Mouse (Mus musculus): Measurements from ENCODE around the gene Ppp1r18. TPM values are rescaled to one million over a fixed set of nuclear protein-coding genes. Genes with fewer than 3 reads are reported as not detected.

Gene Ppp1r18
- polyA plus RNA-seq, 1 experiment from 2014 or later: 23.2 TPM

- no peaks in the 10 kb centered on the region for H3K27me3 ChIP-seq
- 2% methylated on average over 21 of the region's 21 CpGs for WGBS
- peak; percentile 82 for ATAC-seq (replicated peaks; ENCODE audit: low FRiP score)
- H3K4me3 ChIP-seq (replicated peaks): peak overlapping the region; percentile 12
- H3K36me3 ChIP-seq: peaks cover 83% of the 10 kb centered on the region
- H3K9me3 ChIP-seq (replicated peaks): no peaks in the 10 kb centered on the region
- H3K27ac ChIP-seq: peak overlapping the region; percentile 68
- peak overlapping the region; percentile 45 for H3K4me2 ChIP-seq
- peak overlapping the region; percentile 26; the same call in 1 of the 2 replicates for H3K9ac ChIP-seq
- H3K4me1 ChIP-seq: peaks cover 30% of the 10 kb centered on the region
Measured at GRCm38 (mm10) chr17:35829737-35830136, 35.7 kb upstream of the Ppp1r18 start.

GRCm38 (mm10) chr17:35832400-35833238 lies 32.8 kb upstream of the Ppp1r18 start:
- H3K4me3 ChIP-seq (replicated peaks): no peak overlapping the region
- H3K4me2 ChIP-seq: no peak overlapping the region
- H3K9me3 ChIP-seq (replicated peaks): no peaks in the 10 kb centered on the region
- 59% methylated on average over 8 of the region's 8 CpGs for WGBS
- peaks cover 76% of the 10 kb centered on the region for H3K36me3 ChIP-seq
- H3K27ac ChIP-seq: no peak overlapping the region
- H3K9ac ChIP-seq: no peak overlapping the region
- no peak for ATAC-seq (replicated peaks; ENCODE audit: low FRiP score)
- peaks cover 43% of the 10 kb centered on the region for H3K4me1 ChIP-seq
- H3K27me3 ChIP-seq: no peaks in the 10 kb centered on the region

- no peak overlapping the region for H3K9ac ChIP-seq
- H3K4me2 ChIP-seq: no peak overlapping the region
- no peak for ATAC-seq (replicated peaks; ENCODE audit: low FRiP score)
- no peaks in the 10 kb centered on the region for H3K27me3 ChIP-seq
- H3K27ac ChIP-seq: 0 out of 2 replicates have a peak overlapping the region, but pooled peaks have one; percentile 27
- peaks cover 43% of the 10 kb centered on the region for H3K4me1 ChIP-seq
- 30% methylated on average over 5 of the region's 5 CpGs for WGBS
- H3K4me3 ChIP-seq (replicated peaks): no peak overlapping the region; the same call in 1 of the 2 replicates
- no peaks in the 10 kb centered on the region for H3K9me3 ChIP-seq (replicated peaks)
- H3K36me3 ChIP-seq: peaks cover 70% of the 10 kb centered on the region
Measured at GRCm38 (mm10) chr17:35833239-35833751, 32.1 kb upstream of the Ppp1r18 start.

- Histone ChIP-seq H3K4me3 (replicated peaks) (peak overlapping the region; percentile 82), H3K27me3 (no peaks in the 10 kb centered on the region), H3K9me3 (replicated peaks) (no peaks in the 10 kb centered on the region), H3K27ac (0 out of 2 replicates have a peak overlapping the region, but pooled peaks have one; percentile 27), H3K36me3 (peaks cover 66% of the 10 kb centered on the region), H3K4me1 (peaks cover 43% of the 10 kb centered on the region), H3K9ac (0 out of 2 replicates have a peak overlapping the region, but pooled peaks have one; percentile 2), H3K4me2 (peak overlapping the region; percentile 62)
- 59% methylated on average over 5 of the region's 5 CpGs for WGBS
- ATAC-seq (replicated peaks; ENCODE audit: low FRiP score): no peak
Measured at GRCm38 (mm10) chr17:35833894-35834293, 31.5 kb upstream of the Ppp1r18 start.

- peaks cover 64% of the 10 kb centered on the region for H3K36me3 ChIP-seq
- peak overlapping the region; percentile 98; the same call in 1 of the 2 replicates for H3K27ac ChIP-seq
- peak overlapping the region; percentile 86; the same call in 1 of the 2 replicates for H3K9ac ChIP-seq
Measured at GRCm38 (mm10) chr17:35834696-35835422, 30.5 kb upstream of the Ppp1r18 start.

GRCm38 (mm10) chr17:35835424-35836140 lies 29.8 kb upstream of the Ppp1r18 start:
- Histone ChIP-seq H3K36me3 (peaks cover 61% of the 10 kb centered on the region), H3K27ac (peak overlapping the region; percentile 98), H3K9ac (peak overlapping the region; percentile 86), H3K27me3 (no peaks in the 10 kb centered on the region), H3K4me1 (peaks cover 42% of the 10 kb centered on the region), H3K9me3 (replicated peaks) (no peaks in the 10 kb centered on the region), H3K4me3 (replicated peaks) (peak overlapping the region; percentile 82), H3K4me2 (peak overlapping the region; percentile 62)
- WGBS: 69% methylated on average over 26 of the region's 26 CpGs
- ATAC-seq (replicated peaks; ENCODE audit: low FRiP score): no peak

More at GRCm38 (mm10) chr17:35834696-35835422, 30.5 kb upstream of the Ppp1r18 start:
- Histone ChIP-seq H3K9me3 (replicated peaks) (no peaks in the 10 kb centered on the region), H3K4me2 (peak overlapping the region; percentile 62), H3K27me3 (no peaks in the 10 kb centered on the region), H3K4me1 (peaks cover 48% of the 10 kb centered on the region), H3K4me3 (replicated peaks) (peak overlapping the region; percentile 82)
- 65% methylated on average over 26 of the region's 26 CpGs for WGBS
- no peak for ATAC-seq (replicated peaks; ENCODE audit: low FRiP score)

- Histone ChIP-seq H3K4me2 (peak overlapping the region; percentile 62), H3K27me3 (no peaks in the 10 kb centered on the region), H3K4me1 (peaks cover 42% of the 10 kb centered on the region), H3K9me3 (replicated peaks) (no peaks in the 10 kb centered on the region), H3K9ac (peak overlapping the region; percentile 86), H3K36me3 (peaks cover 53% of the 10 kb centered on the region), H3K27ac (peak overlapping the region; percentile 98), H3K4me3 (replicated peaks) (peak overlapping the region; percentile 82)
- 7% methylated on average over 24 of the region's 24 CpGs for WGBS
- ATAC-seq (replicated peaks; ENCODE audit: low FRiP score): no peak
Measured at GRCm38 (mm10) chr17:35836178-35836965, 29.0 kb upstream of the Ppp1r18 start.

GRCm38 (mm10) chr17:35836991-35837422 lies 28.4 kb upstream of the Ppp1r18 start:
- peak overlapping the region; percentile 82 for H3K4me3 ChIP-seq (replicated peaks)
- ATAC-seq (replicated peaks; ENCODE audit: low FRiP score): peak; percentile 27

GRCm38 (mm10) chr17:35837487-35837886 lies 27.9 kb upstream of the Ppp1r18 start:
- 0% methylated on average over 18 of the region's 18 CpGs for WGBS
- H3K27ac ChIP-seq: peak overlapping the region; percentile 98
- no peak for ATAC-seq (replicated peaks; ENCODE audit: low FRiP score)
- H3K27me3 ChIP-seq: no peaks in the 10 kb centered on the region
- H3K9me3 ChIP-seq (replicated peaks): no peaks in the 10 kb centered on the region
- peaks cover 42% of the 10 kb centered on the region for H3K36me3 ChIP-seq
- peak overlapping the region; percentile 82 for H3K4me3 ChIP-seq (replicated peaks)
- H3K4me2 ChIP-seq: peak overlapping the region; percentile 62
- peak overlapping the region; percentile 86 for H3K9ac ChIP-seq
- H3K4me1 ChIP-seq: peaks cover 49% of the 10 kb centered on the region

More at GRCm38 (mm10) chr17:35836991-35837422, 28.4 kb upstream of the Ppp1r18 start:
- peaks cover 44% of the 10 kb centered on the region for H3K4me1 ChIP-seq
- H3K27ac ChIP-seq: peak overlapping the region; percentile 98
- peak overlapping the region; percentile 62 for H3K4me2 ChIP-seq
- H3K36me3 ChIP-seq: peaks cover 47% of the 10 kb centered on the region
- H3K9me3 ChIP-seq (replicated peaks): no peaks in the 10 kb centered on the region
- under 1% methylated on average over 25 of the region's 25 CpGs for WGBS
- peak overlapping the region; percentile 86 for H3K9ac ChIP-seq
- no peaks in the 10 kb centered on the region for H3K27me3 ChIP-seq

DNA sequence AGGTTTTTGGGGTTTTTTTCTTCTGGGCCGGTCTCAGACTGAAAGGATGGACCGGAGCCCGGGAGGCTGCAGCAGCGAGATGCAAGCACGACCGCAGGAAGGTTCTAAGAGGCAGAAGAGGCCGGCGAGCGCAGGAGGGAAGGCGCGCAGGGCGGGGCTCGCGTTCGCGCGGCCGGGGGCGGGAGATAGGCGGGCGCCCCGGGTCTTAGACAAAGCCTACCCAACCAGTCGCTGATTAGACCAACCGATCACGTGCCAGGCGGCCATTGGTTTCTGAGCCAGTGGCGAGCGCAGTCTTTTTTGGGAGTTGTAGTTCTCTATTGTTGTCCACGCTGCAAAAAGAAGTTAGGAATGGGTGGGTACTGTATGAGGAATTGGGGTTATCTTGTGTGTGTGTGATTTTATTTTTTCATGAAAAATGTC lies 27.3 kb upstream of the Ppp1r18 start, which contains the start of gene Tubb5:
Gene Tubb5 (minus strand): TSS at position 185 of the 423 bp plus-strand sequence.
- WGBS: 2% methylated on average over 29 of the region's 29 CpGs
- peak; percentile 80 for ATAC-seq (replicated peaks; ENCODE audit: low FRiP score)
- Histone ChIP-seq H3K36me3 (peaks cover 35% of the 10 kb centered on the region), H3K4me2 (peak within 1 kb of the TSS; percentile 62), H3K9me3 (replicated peaks) (no peaks in the 10 kb centered on the region), H3K4me3 (replicated peaks) (peak within 1 kb of the TSS; percentile 82), H3K9ac (peak within 1 kb of the TSS; percentile 86), H3K27me3 (no peaks in the 10 kb centered on the region), H3K4me1 (peaks cover 55% of the 10 kb centered on the region), H3K27ac (peak within 1 kb of the TSS; percentile 98)

All from kidney, embryonic 15.5 days (tissue).